Comparison of ENCODE assay signal across 21 mouse cellular contexts in genomic region chr17:26985503-26986179, GRCm38 (mm10).
"Had no signal": no experiment of that assay in that cellular context is flagged by ENCODE, and none has a peak within 500 bp of the region (broad histone marks: within the 10 kb centered on the region; RNA-seq: fewer than 3 reads in every experiment).

No protein-coding gene starts in this region.

- H3K9me3 ChIP-seq: limb, embryonic 12.5 days; limb, embryonic 15.5 days; midbrain, embryonic 15.5 days; neural tube, embryonic 12.5 days; neural tube, embryonic 15.5 days; stomach, embryonic 15.5 days had no signal

- H3K4me2 ChIP-seq: limb, embryonic 12.5 days; limb, embryonic 15.5 days; lung, embryonic 14.5 days; midbrain, embryonic 12.5 days; midbrain, embryonic 15.5 days; neural tube, embryonic 12.5 days; neural tube, embryonic 15.5 days; stomach, embryonic 15.5 days had no signal

- H3K4me1 ChIP-seq: limb, embryonic 12.5 days; limb, embryonic 15.5 days; midbrain, embryonic 12.5 days; midbrain, embryonic 15.5 days; neural tube, embryonic 12.5 days; neural tube, embryonic 15.5 days; stomach, embryonic 15.5 days had no signal

- H3K27ac ChIP-seq: limb, embryonic 12.5 days; limb, embryonic 15.5 days; macrophage; midbrain, embryonic 12.5 days; midbrain, embryonic 15.5 days; neural tube, embryonic 12.5 days; neural tube, embryonic 15.5 days; stomach, embryonic 15.5 days had no signal

- H3K9ac ChIP-seq: limb, embryonic 12.5 days; limb, embryonic 15.5 days; lung, embryonic 14.5 days; midbrain, embryonic 12.5 days; midbrain, embryonic 15.5 days; neural tube, embryonic 12.5 days; neural tube, embryonic 15.5 days; stomach, embryonic 15.5 days had no signal

- H3K27me3 ChIP-seq: limb, embryonic 12.5 days; limb, embryonic 15.5 days; midbrain, embryonic 12.5 days; midbrain, embryonic 15.5 days; neural tube, embryonic 12.5 days; neural tube, embryonic 15.5 days; stomach, embryonic 15.5 days had no signal

- H3K36me3 ChIP-seq: limb, embryonic 15.5 days; midbrain, embryonic 15.5 days; neural tube, embryonic 12.5 days; stomach, embryonic 15.5 days had no signal

- H3K4me3 ChIP-seq: limb, embryonic 12.5 days; limb, embryonic 15.5 days; midbrain, embryonic 12.5 days; midbrain, embryonic 15.5 days; neural tube, embryonic 12.5 days; neural tube, embryonic 15.5 days; stomach, embryonic 15.5 days had no signal

- ATAC-seq: hindbrain, embryonic 16.5 days; intestine, embryonic 16.5 days; lung, postnatal 0 days; midbrain, embryonic 15.5 days had no signal

- DNase-seq: kidney, adult 2 months; kidney, postnatal 14 days; left cerebral cortex, postnatal 4 days; lung, embryonic 14.5 days; retina, postnatal 1 day; right cerebral cortex, postnatal 25 days; spleen, adult 18-20 months; thymus, adult 18-20 months; thymus, postnatal 14 days; thymus, postnatal 4 days had no signal
